Mouse (Mus musculus) kidney, adult 18-20 months (tissue): Measurements from ENCODE around the gene Tcp11l2.

Experiments used
- DNase-seq: peaks from one replicate; pipeline ENCODE4 v3.0.0; 2021

The Tcp11l2 gene

DNA sequence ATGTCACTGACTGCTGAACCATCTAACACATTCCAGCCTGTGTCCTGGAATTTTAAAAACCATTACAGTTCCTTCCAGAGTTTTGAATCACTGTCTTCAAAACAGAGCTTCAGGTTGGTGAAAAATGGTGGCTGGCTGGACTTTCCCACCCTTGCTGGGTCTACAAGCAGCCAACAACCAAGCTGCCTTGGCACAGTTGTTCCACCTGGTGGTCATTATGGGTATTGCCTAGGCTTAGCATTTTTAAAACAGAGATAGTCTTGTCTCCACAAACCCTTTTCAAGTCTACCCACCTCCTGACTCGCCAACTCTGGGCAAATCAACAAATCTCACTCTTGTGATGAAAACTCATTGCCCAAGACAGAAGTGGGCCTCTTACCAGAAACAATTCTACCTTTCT lies 17.9 kb upstream of the Tcp11l2 start:
- DNase-seq: no peak

DNA sequence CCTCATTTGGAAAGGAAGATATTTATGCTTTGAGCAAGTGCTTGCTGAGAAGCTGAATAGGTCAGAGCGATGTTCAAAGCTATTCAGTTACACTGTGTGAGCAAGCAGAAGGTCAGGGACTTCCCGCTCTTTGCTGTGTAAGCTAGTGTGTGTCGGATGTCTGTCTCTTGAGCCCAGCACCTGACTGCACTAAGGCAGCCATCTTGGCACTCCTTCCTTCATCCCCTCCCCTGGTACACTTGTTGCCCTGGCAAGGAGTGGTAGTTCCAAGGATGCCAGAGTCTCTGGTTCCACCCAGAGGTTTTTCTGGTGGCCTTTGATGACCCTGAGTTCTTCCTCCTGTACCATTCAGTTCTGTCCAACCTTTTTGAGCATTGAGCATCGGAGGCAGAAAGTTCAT lies 16.4 kb upstream of the Tcp11l2 start:
- no peak for DNase-seq

DNA sequence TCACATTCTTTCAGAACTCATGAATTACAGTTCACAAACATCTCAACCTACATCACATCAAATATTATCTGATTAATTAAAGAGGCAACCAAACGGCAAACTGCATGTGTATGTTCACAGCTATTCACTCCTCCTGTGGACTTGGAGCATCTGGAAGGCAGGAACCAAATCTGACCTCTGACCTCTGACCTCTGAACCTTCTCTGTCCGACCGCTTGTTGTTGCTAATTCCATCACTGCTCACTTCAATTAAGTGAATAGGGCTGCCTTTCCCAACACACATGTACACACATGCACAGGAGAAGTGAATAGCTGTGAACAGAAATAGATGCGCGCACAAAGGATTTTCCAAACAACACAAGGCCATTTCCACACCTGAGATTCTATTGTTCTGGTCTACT lies 14.3 kb upstream of the Tcp11l2 start:
- no peak for DNase-seq

DNA sequence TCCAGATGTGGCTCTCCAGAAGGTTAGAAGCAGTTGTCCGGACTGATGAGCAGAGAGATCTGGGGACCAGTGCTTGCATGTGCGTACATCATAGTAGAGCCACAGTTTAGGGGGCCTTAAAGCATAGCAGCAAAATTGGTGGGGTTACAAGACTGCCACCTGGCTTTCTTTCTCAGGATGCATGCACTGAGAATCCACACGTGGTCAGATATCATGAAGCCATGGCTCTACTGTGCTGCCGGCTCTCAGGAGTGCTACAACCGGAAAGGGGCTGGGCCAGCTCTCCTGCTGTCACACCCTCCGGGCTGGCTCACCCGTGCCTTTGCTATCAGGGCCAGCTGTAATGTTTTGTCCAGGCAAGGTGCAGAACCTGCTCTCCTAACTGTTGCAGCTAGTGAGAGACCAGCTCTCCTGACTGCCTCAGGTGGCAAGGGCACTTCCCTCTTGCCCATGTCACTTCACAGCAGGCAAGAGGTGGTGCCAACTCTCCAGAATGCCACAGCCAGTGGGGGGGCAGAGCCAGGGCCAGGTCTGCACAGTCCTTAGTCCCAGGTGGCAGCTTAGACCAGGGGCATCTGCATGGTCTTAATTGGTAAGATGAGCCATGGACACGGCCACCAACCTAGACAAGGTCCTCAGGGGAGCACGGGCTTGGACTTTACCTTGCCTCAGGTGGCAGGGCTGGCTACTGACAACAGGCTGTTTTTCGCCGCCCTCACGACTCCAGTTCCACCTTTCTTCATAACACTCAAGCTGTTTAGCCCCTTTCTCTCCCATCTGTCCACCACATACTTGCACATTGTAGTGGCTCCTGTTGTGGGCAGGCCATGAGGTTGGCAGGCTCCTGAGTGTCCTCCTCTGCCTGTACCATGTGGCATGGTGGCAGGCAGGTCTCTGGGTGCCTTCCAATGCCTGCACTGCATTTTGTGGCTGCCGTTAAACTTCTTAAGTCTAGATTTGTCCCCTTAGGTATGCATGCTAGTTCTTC lies 13.6 kb upstream of the Tcp11l2 start:
- DNase-seq: no peak

DNA sequence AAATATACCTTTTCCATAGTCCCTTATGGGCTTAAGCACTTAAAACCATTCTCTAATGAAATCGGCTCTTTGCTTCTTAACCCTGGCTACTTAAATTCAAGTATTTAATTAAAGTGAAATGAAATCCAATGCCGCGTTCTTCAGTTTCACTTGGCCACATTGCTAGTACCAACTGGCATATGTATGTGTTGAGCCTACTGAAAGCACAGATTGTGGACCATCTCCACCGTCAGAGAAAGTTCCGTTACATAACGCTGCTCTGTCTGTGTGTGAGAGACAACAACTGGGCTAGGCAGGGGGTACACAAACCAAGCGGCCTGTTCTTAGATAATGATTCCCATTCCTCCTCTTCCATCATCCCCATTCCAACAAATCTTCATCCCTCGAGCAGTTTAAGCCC lies 12.0 kb upstream of the Tcp11l2 start:
- DNase-seq: no peak

DNA sequence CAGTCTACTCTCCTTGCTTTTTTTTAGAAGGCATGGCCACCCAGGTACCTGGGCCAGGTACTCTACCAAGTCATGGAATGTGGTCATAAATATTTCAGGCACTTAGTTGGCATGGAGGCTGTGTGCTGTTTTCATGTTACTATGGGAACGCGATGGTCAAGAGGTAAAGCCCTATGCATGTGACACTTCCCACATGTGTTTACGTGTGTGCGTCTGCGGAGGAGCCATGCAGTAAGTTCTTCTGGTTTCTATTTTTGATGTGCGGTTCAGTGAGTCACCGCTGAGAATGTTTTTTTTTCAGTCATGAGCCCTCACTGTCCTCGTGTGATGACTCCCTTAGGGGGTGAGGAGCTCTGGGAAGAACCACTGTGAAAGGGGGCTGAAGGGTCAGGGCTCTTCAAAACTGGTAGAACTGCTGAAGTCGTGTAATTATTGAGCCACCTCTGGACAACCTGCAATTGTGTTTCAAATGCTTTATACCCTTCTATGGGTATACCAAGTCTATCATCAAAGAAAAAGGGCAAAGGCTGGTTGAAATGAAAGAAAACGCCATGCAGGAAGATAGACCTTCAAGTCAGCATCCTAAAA lies 5.3 kb upstream of the Tcp11l2 start:
- DNase-seq: no peak

DNA sequence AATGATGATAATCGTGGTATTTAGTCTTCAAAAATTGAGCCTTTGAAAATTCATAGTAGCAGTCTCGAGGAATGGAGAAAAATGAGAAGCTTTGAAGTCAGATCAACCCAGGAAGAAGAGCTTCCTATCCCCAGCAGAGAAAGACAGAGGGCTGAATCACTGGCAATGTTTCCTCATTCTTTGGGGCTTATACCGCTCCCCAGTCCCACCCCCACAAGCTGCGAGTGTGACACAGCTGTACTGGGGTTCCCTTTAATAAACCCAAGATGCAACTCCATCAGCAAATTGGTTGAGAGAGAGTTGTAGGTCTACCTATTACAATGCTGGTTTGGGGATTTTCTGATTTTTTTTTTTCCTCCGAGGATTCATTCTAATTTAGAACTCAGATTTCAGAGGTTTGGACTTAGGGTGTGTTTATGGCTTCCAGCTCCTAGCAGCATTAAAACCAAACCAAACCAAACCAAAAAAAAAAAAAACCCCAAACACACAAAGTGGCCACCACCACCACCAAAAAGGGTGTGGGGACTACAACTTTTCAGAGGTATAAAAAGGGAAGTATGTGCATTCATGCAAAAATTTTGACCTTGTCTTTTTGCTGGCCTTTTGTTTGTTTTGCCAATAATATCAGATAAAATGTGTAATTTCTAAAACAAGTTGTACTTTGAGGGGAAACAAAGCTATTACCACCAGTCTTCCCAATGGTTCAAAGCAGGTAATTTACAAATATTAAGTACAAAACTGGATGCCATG lies 2.6 kb upstream of the Tcp11l2 start:
- DNase-seq: no peak

DNA sequence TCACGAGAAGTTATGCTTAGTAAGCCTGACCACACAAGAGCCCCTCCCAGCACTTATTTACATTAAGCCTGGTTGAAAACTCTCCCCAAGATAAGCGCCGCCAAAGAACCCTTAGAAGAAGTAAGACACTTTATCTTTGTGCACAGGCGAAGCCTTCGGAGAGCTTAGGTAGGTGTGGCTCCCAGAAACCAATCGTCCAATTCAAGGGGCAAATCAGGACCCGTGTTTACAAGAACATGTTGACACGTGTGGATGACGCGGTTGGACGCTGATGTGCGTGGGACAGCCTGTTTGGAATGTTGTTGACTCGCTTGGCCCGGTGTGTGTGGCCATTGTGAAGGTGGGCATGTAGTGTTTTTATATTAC lies 414 bp upstream of the Tcp11l2 start:
- no peak for DNase-seq

DNA sequence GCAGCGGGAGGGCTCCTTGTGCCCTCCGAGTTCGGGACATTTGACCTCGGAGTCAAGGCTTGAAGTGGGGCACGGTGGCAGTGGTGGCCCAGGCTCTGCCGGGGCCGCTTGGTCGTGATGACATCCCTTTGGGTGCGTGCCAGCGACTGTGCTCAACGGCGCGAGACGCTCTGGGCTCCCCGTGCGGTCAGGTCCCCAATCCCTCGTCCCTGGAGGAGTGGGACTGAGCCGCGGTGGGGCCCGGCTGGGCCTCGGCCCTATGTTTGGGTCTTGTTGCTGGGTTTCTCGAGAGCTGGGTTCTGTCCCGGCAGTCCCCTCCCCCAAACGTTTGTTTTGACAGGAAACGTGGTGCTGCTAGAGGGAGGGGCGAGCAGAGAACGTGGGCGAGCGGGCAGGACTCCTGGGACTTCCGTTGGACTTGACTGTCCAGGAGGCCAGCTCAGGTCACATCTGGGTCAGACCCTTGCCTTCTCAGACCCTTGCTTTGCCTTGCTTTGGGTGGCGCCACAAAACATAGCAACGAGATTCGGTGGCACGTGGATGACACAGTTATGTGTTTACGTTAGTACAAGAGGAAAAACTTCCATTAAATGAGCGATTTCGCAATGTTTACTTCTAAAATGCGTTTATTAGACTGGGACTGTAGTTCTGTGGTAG lies 773 bp downstream of the Tcp11l2 start:
- peak; percentile 87 for DNase-seq

DNA sequence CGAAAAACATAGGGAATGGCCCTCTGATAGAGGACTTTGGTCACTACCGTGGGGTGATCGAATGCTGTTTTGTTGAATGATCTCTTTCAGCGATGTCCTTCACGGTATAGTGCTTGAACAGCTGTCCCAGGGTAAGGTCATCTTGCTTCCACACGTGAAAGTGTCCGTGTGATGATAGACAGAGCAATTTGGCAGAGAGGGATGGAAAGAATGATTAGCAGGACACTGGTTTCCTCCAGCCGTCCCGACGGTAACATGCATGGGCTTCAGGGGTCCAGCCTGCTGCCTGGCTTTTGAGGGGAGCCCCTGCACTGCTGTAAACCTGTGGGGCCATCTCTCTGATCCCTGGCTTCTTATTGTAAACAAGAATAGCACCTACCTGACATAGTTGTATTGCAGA lies 2.3 kb downstream of the Tcp11l2 start:
- no peak for DNase-seq

DNA sequence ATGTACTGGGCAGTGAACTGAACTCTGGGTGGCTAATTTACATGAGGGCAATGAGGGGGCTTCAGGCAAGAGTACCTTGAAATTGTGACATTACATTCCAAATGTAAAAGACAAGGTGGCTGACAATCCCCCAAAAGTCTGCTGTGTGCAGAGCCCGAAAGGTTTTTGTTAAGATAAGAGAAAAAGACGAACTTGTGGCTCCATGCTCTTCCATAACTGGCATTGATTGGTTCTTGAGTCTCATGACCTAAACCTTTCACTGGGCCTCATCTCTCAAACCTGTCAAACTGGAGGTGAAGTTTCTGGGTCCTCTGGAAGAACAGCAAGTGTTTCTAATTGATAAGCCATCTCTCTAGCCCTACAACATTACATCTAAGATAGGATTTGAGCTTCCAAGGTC lies 3.1 kb downstream of the Tcp11l2 start:
- DNase-seq: no peak

DNA sequence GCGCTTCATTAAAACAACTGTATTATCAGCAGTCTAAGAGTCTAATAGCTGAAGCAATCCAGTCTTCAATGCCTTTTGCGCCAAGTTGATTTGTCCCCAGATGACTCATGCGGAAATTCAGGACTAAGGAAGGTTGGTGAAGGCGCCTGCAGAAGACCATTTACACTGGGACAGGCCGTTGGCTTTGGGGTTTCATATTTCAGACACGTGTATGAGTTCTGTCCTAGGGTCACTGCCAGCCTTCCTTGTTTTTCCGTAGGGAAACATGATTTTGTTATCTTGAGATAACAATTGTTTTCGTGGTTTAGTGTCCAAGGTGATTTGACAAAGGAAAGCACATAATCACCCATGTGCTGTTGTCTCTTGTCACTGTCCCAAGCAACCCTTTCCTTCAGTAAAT lies 4.8 kb downstream of the Tcp11l2 start:
- DNase-seq: no peak

DNA sequence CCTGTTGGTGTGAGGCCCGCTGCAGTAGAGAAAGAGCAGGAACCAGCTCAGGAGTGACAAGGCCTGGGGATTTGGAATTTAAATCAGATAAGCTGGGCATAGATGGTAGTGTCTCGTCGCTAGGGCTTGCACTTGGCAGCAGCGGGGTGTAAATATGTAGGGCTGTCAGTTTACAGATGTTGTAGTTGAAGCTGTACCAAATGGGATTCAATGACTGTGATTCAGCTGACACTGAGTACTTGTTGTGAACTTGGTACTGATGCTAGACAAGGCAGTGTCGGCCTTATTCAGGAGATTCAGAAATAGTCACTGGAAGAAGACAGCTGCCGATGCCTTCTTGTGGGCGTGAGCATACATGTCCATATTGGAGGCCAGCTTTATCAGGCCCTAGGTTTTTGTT lies 5.8 kb downstream of the Tcp11l2 start:
- no peak for DNase-seq

DNA sequence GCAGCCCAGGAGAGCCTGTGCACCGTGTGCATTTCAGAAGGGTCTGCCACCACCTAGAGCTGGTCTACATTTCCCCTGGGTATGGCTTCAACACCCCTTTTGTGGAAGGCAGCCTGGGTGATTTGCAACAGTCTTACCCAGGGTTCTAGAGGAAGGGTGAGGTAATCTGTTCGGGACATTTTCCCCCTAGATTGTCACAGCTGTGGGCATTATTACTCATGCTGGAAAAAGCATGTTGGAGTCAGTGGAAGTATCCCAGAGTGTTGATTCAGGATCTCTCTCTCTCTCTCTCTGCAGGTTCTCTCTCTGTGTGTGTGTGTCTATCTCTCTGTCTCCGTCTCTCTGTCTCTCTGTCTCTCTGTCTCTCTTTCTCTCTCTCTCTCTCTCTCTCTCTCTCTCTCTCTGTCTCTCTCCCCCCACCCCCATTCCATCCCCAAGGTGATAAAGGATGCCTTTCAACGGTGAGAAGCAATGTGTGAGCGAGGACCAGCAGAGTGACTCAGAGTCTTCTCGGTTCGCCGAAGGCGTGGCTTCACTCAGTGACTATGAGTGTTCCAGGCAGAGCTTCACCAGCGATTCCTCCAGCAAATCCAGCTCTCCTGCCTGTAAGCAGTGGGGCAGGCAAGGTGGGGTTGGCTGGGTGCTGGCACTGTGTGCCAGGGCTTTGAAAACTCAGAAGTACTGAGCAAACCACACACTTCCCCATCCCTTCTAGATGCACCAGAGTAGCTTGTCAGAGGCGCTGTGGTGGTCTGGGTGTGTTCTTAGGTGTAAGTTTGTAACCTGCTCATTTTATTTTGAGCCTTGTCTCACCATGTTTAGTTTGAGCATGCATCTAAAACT lies 8.2 kb downstream of the Tcp11l2 start:
- no peak for DNase-seq

DNA sequence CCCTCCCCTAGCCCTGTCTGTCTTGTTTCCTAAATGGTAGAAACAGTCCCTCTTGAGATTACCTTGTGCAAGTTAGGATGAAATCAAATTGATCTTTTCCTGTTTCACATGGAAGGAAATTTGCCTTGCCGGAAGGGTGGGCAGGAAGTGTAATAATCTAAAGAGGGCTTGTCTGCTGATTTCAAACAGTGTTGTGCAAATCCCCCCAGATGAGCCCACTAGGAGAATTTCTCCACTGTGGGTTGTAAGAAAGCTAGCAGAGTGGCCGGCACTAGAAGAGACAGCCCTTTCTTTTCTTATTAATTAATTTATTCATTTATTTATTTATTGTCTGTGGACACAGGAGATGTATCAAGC lies 8.8 kb downstream of the Tcp11l2 start:
- DNase-seq: no peak

DNA sequence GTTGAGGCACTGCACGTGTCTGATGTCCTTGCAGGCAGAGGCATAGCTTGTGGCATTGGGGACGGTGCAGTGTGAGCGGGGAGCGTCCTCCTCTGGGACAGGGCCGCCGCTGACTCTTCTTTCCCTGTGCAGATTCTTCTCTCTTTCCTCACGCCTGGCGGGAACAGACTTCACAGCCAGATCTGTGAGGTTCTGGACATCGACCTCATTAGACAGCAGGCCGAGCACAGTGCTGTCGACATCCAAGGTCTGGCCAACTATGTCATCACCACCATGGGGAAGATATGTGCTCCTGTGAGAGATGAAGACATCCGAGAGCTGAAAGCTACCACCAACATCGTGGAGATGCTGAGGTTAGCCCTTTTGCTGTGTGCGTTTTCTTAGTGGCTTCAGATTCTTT lies 14.5 kb downstream of the Tcp11l2 start:
- DNase-seq: no peak

DNA sequence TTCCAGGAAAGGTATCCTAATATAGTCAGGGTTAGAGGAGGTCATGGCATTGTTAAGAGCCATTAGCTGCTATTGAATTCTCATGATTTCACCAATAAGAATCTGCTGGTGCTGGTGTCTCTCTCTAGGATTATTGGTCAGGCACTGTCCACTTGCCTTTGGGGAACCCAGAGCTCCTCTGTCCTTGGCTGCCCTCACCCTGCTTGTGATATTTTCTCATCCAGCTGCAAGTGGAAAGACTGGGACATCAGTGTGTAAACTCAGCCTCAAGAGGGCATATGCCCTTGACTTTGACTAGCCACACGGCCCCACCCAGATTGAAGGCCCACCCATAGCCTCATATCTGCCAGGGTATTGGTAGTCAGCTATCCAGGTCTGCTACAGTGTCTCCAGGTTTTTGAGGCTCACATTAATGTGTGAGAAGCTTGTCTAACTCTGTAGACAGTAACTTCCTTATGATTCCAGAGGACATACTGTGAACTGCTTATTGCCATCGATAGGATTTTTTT lies 15.3 kb downstream of the Tcp11l2 start:
- DNase-seq: no peak

DNA sequence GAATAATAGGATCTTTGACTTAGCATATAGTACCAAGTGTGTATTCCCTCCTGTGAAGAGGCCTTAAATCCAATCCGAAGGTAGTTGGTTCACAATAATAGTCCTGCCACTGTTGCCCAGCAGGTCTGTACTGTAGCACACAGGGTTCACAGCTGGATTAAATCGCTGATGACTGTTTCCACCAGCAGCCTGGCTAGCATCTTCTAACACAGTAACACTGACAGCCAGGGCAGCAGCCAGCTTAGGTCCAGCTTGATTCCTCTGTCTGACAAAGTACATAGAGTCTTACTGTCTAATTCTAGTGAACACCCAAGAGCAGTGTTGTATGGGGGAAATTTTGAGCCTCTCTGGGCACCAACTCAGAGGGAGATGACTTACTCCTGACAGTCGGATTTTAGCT lies 16.3 kb downstream of the Tcp11l2 start:
- DNase-seq: no peak

DNA sequence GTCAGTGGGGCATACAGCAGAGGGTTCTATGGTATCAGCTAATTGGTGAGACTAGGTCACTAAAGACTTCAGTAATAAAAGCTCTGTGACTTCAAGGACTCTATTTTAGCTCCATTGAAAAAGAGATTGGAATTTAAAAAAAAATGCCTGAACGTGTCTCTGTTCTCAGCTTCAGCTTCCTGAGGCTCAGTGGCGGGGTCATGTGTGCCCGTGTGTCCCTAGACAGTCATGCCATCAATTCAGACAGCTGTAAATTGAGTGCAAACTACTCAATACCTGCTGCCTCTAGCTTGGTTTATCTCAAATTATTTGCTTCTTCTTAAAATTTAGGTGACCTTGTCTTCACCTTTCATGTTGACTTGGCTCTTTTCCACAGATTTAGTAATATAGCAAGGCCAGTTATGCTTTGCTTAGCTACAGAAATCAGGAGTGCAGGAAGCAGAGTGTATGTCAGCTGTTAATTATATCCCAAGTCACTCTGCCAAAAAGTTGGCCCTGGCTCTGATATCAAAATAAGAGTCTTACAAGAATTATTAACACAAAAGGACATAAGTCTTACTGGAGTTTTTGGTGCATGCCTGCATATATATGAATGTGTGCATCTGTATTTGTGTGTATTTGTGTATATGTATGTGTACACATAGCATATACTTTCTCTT lies 20.8 kb downstream of the Tcp11l2 start:
- no peak for DNase-seq

DNA sequence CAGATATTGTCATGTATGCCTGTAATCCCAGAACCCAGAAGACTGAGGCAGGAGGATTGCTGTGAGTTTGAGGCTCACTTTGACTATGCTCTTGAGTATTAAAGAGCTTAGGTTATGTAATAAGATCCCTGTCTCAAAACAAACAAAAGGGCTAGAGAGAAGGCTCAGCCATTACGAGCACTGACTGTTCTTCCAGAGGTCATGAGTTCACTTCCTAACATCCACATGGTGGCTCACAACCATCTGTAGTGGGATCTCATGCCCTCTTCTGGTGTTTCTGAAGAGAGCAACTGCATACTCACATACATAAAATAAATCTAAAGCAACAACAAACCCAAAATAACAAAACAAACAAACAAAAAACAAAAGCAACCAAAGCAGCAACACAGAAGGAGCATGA lies 21.7 kb downstream of the Tcp11l2 start:
- no peak for DNase-seq

DNA sequence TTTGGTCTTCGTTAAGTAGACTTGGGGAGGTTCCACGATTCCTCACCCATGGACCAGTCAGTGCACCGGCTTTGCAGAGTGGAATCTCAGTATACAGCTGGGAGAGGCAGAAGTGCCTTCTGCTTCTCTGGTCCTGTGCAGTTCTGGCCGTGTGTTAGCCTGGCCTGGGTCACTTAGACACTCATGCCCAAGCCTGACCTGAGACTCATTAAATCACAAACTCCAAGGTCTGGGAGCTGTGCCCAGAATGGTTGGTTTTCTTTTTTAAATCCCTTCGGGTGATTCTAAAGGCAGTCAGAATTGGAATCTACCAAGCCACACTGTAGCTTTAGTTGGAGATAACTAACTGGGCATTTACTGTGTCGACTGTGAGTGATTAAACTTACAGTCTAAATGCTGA lies 23.7 kb downstream of the Tcp11l2 start:
- DNase-seq: no peak

DNA sequence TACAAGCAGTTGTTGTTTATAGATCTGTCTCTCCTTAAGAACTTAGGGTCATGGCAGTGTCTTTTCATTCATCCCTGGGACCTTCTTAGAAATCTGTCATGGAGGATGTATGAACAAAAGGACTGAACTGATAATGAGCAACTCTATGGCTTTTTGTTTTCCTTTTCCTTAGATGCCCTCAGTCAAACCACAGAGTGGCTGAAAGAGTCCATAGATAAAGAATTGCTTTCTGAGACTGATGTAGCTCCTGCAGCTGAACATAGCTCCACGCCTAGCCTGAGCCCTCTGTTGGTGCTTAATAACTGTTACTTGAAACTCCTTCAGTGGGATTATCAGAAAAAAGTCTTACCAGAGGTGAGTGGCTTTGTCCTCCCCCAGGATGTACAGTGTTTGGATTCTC lies 27.9 kb downstream of the Tcp11l2 start:
- DNase-seq: no peak
